Mouse (Mus musculus): ENCODE results near the gene Tom1.

- no peak for TF ChIP-seq E2F4 (IDR thresholded peaks at IDR 0.05; ENCODE audit: borderline replicate concordance, low read depth, low read length)
- TF ChIP-seq MEF2A (IDR thresholded peaks at IDR 0.05; ENCODE audit: extremely low read depth, insufficient replicate concordance, low read depth, low read length, poor library complexity, severe bottlenecking), result no peak
- no peak for TF ChIP-seq ELF1 (IDR thresholded peaks at IDR 0.05; ENCODE audit: low read depth, low read length)
- no peak for TF ChIP-seq TAL1 (IDR thresholded peaks at IDR 0.05; ENCODE audit: low read length)
- no peak for TF ChIP-seq CHD2 (IDR thresholded peaks at IDR 0.05; ENCODE audit: low read length)
- no peak for TF ChIP-seq POLR2A (IDR thresholded peaks at IDR 0.05; ENCODE audit: control insufficient read depth in 1 of 2, insufficient read depth in 1 of 2, low read depth in 1 of 2, low read length in 2 of 2, poor library complexity in 1 of 2)
- TF ChIP-seq CTCF (IDR thresholded peaks at IDR 0.05 in 2 of 3, conservative IDR thresholded peaks at IDR 0.05 in 1 of 3; ENCODE audit: control insufficient read depth in 1 of 3, insufficient read depth in 1 of 3, low read depth in 2 of 3, low read length in 3 of 3, poor library complexity in 1 of 3, severe bottlenecking in 1 of 3), result no peak
- no peak for TF ChIP-seq USF1 (IDR thresholded peaks at IDR 0.05; ENCODE audit: low read depth, low read length)
Measured at GRCm38 (mm10) chr8:74993081-74993474, 40.4 kb upstream of the Tom1 start, which contains the start of gene Hmgxb4.

Measured in MEL (cell line).